Mouse (Mus musculus): ENCODE measurements at regions not wholly inside any gene's neighbourhood (a gene's known extent, or its start where the extent isn't known, plus 50 kb on each side); places are given as distances from the start of the nearest gene placed in this dataset.
A peak's percentile ranks its signal among the peaks of the same experiment; 100 is the strongest.

- TF ChIP-seq GATA4 (IDR thresholded peaks at IDR 0.05; ENCODE audit: insufficient replicate concordance, low read length), result peak; percentile 89
Observed at GRCm38 (mm10) chr3:149444854-149445577, 454.7 kb upstream of the Adgrl2 start.

GRCm38 (mm10) chr3:149444377-149444776 lies 454.0 kb upstream of the Adgrl2 start:
- no peak for TF ChIP-seq GATA4 (IDR thresholded peaks at IDR 0.05; ENCODE audit: insufficient replicate concordance, low read length)

- TF ChIP-seq GATA4 (IDR thresholded peaks at IDR 0.05; ENCODE audit: insufficient replicate concordance, low read length), result no peak
Observed at GRCm38 (mm10) chr3:149441227-149441626, 450.9 kb upstream of the Adgrl2 start.

GRCm38 (mm10) chr3:149437763-149438162 lies 447.4 kb upstream of the Adgrl2 start:
- TF ChIP-seq GATA4 (IDR thresholded peaks at IDR 0.05; ENCODE audit: insufficient replicate concordance, low read length), result no peak

GRCm38 (mm10) chr3:149436944-149437343 lies 446.6 kb upstream of the Adgrl2 start:
- TF ChIP-seq GATA4 (IDR thresholded peaks at IDR 0.05; ENCODE audit: insufficient replicate concordance, low read length), result no peak

- TF ChIP-seq GATA4 (IDR thresholded peaks at IDR 0.05; ENCODE audit: insufficient replicate concordance, low read length), result no peak
Observed at GRCm38 (mm10) chr3:149436420-149436819, 446.1 kb upstream of the Adgrl2 start.

- TF ChIP-seq GATA4 (IDR thresholded peaks at IDR 0.05; ENCODE audit: insufficient replicate concordance, low read length), result no peak
Observed at GRCm38 (mm10) chr3:149431795-149432194, 441.4 kb upstream of the Adgrl2 start.

GRCm38 (mm10) chr3:149426023-149426759 lies 435.8 kb upstream of the Adgrl2 start:
- no peak for TF ChIP-seq GATA4 (IDR thresholded peaks at IDR 0.05; ENCODE audit: insufficient replicate concordance, low read length)

- no peak for TF ChIP-seq GATA4 (IDR thresholded peaks at IDR 0.05; ENCODE audit: insufficient replicate concordance, low read length)
Observed at GRCm38 (mm10) chr3:149424306-149424705, 434.0 kb upstream of the Adgrl2 start.

GRCm38 (mm10) chr3:149423491-149423890 lies 433.1 kb upstream of the Adgrl2 start:
- no peak for TF ChIP-seq GATA4 (IDR thresholded peaks at IDR 0.05; ENCODE audit: insufficient replicate concordance, low read length)

- TF ChIP-seq GATA4 (IDR thresholded peaks at IDR 0.05; ENCODE audit: insufficient replicate concordance, low read length), result no peak
Observed at GRCm38 (mm10) chr3:149415081-149415480, 424.7 kb upstream of the Adgrl2 start.

GRCm38 (mm10) chr3:149413114-149413513 lies 422.8 kb upstream of the Adgrl2 start:
- TF ChIP-seq GATA4 (IDR thresholded peaks at IDR 0.05; ENCODE audit: insufficient replicate concordance, low read length), result no peak

GRCm38 (mm10) chr3:149410518-149410917 lies 420.2 kb upstream of the Adgrl2 start:
- TF ChIP-seq GATA4 (IDR thresholded peaks at IDR 0.05; ENCODE audit: insufficient replicate concordance, low read length), result no peak

- no peak for TF ChIP-seq GATA4 (IDR thresholded peaks at IDR 0.05; ENCODE audit: insufficient replicate concordance, low read length)
Observed at GRCm38 (mm10) chr3:149408858-149409257, 418.5 kb upstream of the Adgrl2 start.

GRCm38 (mm10) chr3:149405872-149406271 lies 415.5 kb upstream of the Adgrl2 start:
- TF ChIP-seq GATA4 (IDR thresholded peaks at IDR 0.05; ENCODE audit: insufficient replicate concordance, low read length), result no peak

- no peak for TF ChIP-seq GATA4 (IDR thresholded peaks at IDR 0.05; ENCODE audit: insufficient replicate concordance, low read length)
Observed at GRCm38 (mm10) chr3:149404691-149405090, 414.3 kb upstream of the Adgrl2 start.
